Mouse (Mus musculus): Measurements from ENCODE around the gene Gm21719.
"Not testable (repeated sequence)": the region's sequence is repeated elsewhere in the genome, so short reads cannot be mapped to it uniquely, and the experiment has no call there.

The Gm21719 gene

GRCm38 (mm10) chrY:6682772-6683171, at the start of gene Gm21719:
TSS of gene Gm21719 (minus strand) at chrY:6682872.
- in situ Hi-C loops (cut with MseI, MboI) = not testable (repeated sequence)

Data from mouse trophoblast stem cell (cell line).